Comparison of ENCODE assay signal across 19 mouse cellular contexts in genomic region chr2:117048290-117048730, GRCm38 (mm10).
DNase-seq lines count a peak whose midpoint lies in the region; ATAC-seq lines count a peak whose summit lies in the region.
"Had no signal": no experiment of that assay in that cellular context is flagged by ENCODE, and none has a peak within 500 bp of the region (broad histone marks: within the 10 kb centered on the region; RNA-seq: fewer than 3 reads in every experiment).

No protein-coding gene starts in this region.

- peaks cover 10 to 13% of the 10 kb centered on the region in 2 experiments for H3K4me1 ChIP-seq in heart, embryonic 14.5 days (ENCODE audit: control insufficient read depth in 2 of 2, insufficient read depth in 2 of 2, low read length in 2 of 2)
- H3K4me1 ChIP-seq in lung, embryonic 15.5 days, result peaks cover 10% of the 10 kb centered on the region
- H3K4me1 ChIP-seq: limb, embryonic 12.5 days; liver, embryonic 12.5 days; midbrain, embryonic 10.5 days had no signal

- no peaks in the 10 kb centered on the region for H3K36me3 ChIP-seq in heart, embryonic 14.5 days (ENCODE audit: control insufficient read depth, insufficient read depth, low read length)
- no peaks in the 10 kb centered on the region for H3K36me3 ChIP-seq in lung, embryonic 15.5 days
- H3K36me3 ChIP-seq: limb, embryonic 12.5 days; liver, embryonic 12.5 days; midbrain, embryonic 10.5 days had no signal

- no peak for DNase-seq in heart, postnatal 10 days
- DNase-seq in lung, postnatal 4 days, result no peak
- peak; percentile 73 for DNase-seq in MEL-GATA-1-ER (ENCODE audit: extremely low read depth, low read depth)
- DNase-seq in thymus, postnatal 25 days, result no peak
- DNase-seq in embryo, embryonic 10.5 days (ENCODE audit: low spot score), result no peak
- DNase-seq: cerebellum, postnatal 10 days; embryo, embryonic 11 days; forebrain, postnatal 0 days; gastrocnemius, adult 2 months; heart, postnatal 14 days; lung, postnatal 10 days; thymus, postnatal 14 days had no signal

- ATAC-seq in heart, embryonic 14.5 days (ENCODE audit: insufficient number of reproducible peaks, insufficient read depth, low FRiP score, low read depth), result no peak
- ATAC-seq in lung, embryonic 15.5 days (ENCODE audit: borderline replicate concordance, extremely low read depth, low FRiP score, low TSS enrichment), result peak; percentile 23; the same call in 1 of the 2 replicates
- peak; percentile 84 for ATAC-seq in megakaryocyte progenitor cell, adult 5-6 weeks (replicated peaks; ENCODE audit: poor library complexity)
- ATAC-seq: forebrain, postnatal 0 days; liver, embryonic 12.5 days had no signal

- peak overlapping the region; percentile 37 for H3K4me2 ChIP-seq in heart, embryonic 14.5 days (ENCODE audit: low read length)
- H3K4me2 ChIP-seq in lung, embryonic 15.5 days, result no peak overlapping the region
- H3K4me2 ChIP-seq: hindbrain, embryonic 14.5 days; limb, embryonic 12.5 days; liver, embryonic 12.5 days had no signal

- intact Hi-C loops in heart, postnatal 10 days (cut with DNase I), result no loop called here

- no peak overlapping the region for H3K4me3 ChIP-seq in heart, embryonic 14.5 days (ENCODE audit: control insufficient read depth in 1 of 2, insufficient read depth in 1 of 2, low read depth in 1 of 2, low read length in 2 of 2)
- H3K4me3 ChIP-seq in lung, embryonic 15.5 days, result no peak overlapping the region
- H3K4me3 ChIP-seq: gastrocnemius, adult 2 months; limb, embryonic 12.5 days; liver, embryonic 12.5 days; midbrain, embryonic 10.5 days had no signal

- WGBS in heart, embryonic 14.5 days, result 5% methylated on average over 5 of the region's 5 CpGs
- WGBS in lung, embryonic 15.5 days, result 29% methylated on average over 5 of the region's 5 CpGs

- H3K27ac ChIP-seq in heart, embryonic 14.5 days (replicated peaks in 1 of 2; ENCODE audit: control insufficient read depth in 1 of 2, insufficient read depth in 1 of 2, low read depth in 2 of 2, low read length in 2 of 2), result peak overlapping the region; percentile 14 to 21; a peak in 1 of 4 replicates
- no peak overlapping the region for H3K27ac ChIP-seq in lung, embryonic 15.5 days
- H3K27ac ChIP-seq: gastrocnemius, adult 2 months; hindbrain, embryonic 14.5 days; limb, embryonic 12.5 days; liver, embryonic 12.5 days; midbrain, embryonic 10.5 days had no signal

- no peak overlapping the region for H3K9ac ChIP-seq in heart, embryonic 14.5 days (ENCODE audit: low read length)
- no peak overlapping the region for H3K9ac ChIP-seq in lung, embryonic 15.5 days
- H3K9ac ChIP-seq: forebrain, postnatal 0 days; hindbrain, embryonic 14.5 days; limb, embryonic 12.5 days; liver, embryonic 12.5 days had no signal

- H3K27me3 ChIP-seq in heart, embryonic 14.5 days (ENCODE audit: control insufficient read depth, insufficient read depth, low read length), result no peaks in the 10 kb centered on the region; the same call in 1 of the 2 replicates
- H3K27me3 ChIP-seq in lung, embryonic 15.5 days, result no peaks in the 10 kb centered on the region
- H3K27me3 ChIP-seq: limb, embryonic 12.5 days; liver, embryonic 12.5 days had no signal

- no peaks in the 10 kb centered on the region for H3K9me3 ChIP-seq in heart, embryonic 14.5 days (ENCODE audit: control insufficient read depth, low read length)
- H3K9me3 ChIP-seq in lung, embryonic 15.5 days, result no peaks in the 10 kb centered on the region
- H3K9me3 ChIP-seq: limb, embryonic 12.5 days; liver, embryonic 12.5 days had no signal
